Mouse (Mus musculus) right cerebral cortex, postnatal 25 days (tissue): ENCODE data around the gene Abraxas2.

Experiments
- DNase-seq: peaks from one replicate; pipeline ENCODE4 v3.0.0; 2022

The Abraxas2 gene

GRCm38 (mm10) chr7:132859042-132859958 lies at the start of gene Abraxas2:
Gene Abraxas2, plus strand, starts transcription at chr7:132859225.
- peak; percentile 90 for DNase-seq

- DNase-seq: peak; percentile 4
Measured at GRCm38 (mm10) chr7:132809721-132810120, 49.3 kb upstream of the Abraxas2 start.

- peak; percentile 69 for DNase-seq
Measured at GRCm38 (mm10) chr7:132810368-132810767, 48.7 kb upstream of the Abraxas2 start.

- DNase-seq: peak; percentile 85
Measured at GRCm38 (mm10) chr7:132810879-132811278, 48.1 kb upstream of the Abraxas2 start.

- no peak for DNase-seq
Measured at GRCm38 (mm10) chr7:132811716-132812618, 47.1 kb upstream of the Abraxas2 start.

DNA sequence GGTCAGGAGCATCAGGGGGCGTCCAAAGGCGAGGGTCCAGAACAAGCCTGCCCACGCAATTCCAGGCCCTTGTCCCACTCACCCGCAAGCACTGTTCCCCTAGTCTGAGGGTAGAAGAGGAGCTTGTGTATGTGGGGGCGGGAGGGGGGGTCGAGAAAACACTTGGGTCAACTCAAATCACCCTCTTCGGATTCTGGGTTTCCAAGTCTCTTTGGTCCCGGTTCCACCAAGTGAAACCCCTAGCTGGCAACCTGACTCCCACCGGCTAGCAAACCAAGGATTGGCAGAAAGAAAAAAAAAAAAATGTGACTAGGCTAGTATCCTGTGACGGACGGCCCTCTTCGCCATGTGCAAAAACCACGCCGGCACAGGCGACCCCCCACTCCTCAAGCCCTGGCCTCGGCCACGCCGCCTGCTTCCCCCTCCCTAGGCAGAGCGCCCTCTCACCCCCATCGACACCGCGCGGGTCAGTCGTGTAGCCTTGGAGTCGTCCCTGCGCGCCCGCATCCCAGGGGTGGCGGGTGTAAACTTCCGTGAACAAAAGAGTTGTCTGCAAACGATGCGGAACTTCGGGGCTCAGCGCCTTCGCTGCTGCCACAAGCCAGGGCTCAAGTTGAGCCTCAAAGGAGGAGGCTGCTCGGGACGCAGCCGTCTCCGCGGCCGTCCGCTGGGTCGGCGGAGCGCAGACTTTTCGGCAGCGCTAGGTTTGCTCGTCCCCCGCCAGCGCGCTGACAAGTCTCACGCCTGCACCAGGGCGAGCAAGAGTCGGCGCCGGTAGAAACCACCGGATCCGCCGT lies 46.2 kb upstream of the Abraxas2 start:
- peak; percentile 58 for DNase-seq

DNA sequence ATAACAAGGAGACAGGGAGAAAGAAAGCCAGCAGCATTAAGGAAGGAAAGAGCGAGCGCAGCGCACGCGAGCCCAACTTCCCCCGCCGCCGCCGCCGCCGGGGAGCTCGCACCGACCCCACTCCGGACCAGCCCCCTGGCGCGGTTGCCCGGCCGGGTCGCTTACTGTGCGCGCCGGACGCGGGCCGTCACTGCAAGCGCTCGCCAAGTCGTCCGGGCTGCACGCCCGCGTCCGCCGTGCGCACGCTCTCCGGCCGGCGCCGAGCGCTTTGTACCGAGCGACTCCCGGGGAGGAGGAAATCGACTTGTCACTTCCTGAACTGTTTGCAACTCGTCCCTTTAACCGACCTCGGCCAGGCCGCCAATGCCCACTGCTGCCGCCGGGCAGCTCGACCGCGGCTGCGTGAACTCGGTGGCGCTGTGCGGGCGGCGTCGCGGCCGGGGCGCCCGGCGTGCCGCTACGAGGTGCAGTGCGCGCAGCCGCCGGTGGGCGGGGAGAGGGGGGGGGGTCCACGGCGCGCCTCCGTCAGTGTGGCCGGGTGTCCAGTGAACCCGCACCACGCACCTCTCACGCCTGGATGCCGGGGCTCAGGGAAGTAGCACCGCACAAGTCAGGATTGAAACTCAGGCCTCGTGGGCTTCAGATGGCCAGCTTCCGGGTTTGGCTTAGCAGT lies 45.5 kb upstream of the Abraxas2 start, which contains the start of gene Fam53b:
TSS of gene Fam53b (minus strand) at position 471 of the 673 bp plus-strand sequence.
- peak; percentile 82 for DNase-seq

GRCm38 (mm10) chr7:132814089-132814450 lies 45.0 kb upstream of the Abraxas2 start:
- DNase-seq: no peak

DNA sequence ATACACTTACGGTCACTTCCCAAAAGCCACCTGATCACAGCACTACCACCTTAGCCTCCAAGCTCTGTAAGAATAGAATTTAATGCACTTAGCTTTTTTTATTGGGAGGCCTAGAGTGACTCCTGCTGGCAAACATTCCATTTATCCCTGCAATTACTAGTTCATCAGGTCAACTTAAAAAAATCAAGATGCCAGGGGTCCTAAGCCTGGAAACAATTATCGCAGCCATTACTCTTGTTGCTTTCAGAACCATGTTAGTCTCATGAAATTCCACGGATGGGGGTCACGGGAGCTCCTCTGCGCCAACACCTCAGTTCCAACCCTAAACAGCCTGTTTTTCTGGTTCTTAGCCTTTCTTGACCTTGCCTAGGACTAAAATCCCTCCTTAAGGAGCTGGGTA lies 43.9 kb upstream of the Abraxas2 start:
- no peak for DNase-seq

DNA sequence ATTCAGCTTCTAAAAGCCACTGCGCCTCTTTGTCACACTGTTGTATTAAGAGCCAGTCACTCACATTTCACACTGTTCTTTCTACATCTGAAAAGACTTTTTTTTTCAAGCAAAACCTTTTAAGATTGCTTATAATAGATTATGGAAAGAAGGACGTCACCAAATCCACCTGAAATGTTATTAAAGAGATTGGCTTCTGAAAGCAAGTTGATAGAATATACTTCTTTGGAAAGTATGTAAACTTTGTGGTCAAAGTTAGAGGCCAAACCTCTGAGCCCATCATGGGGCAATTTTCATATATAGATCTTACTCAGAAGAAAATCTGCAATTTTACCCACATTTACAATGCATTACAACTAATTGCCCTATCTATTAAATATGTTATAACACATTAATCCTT lies 42.5 kb upstream of the Abraxas2 start:
- DNase-seq: no peak

DNA sequence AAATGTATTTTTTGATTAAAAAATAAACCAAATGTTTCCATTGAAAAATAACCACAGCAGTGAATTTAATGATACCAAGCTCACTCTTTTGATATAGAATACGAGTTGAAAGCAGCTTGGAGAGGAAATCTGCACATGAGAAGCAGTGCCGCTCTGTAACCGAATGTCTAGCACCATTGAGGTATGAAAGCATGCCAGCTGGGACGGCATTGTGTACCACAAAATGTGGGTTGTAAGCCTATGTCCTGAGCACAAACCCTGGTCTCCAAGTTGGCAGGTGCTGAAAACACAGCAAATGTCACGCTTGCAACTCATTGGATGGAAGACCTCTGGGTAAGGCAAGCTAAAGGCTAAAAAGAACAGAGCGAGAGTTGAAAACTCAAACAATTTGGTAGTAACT lies 42.0 kb upstream of the Abraxas2 start:
- no peak for DNase-seq

GRCm38 (mm10) chr7:132820692-132821091 lies 38.3 kb upstream of the Abraxas2 start:
- no peak for DNase-seq

DNA sequence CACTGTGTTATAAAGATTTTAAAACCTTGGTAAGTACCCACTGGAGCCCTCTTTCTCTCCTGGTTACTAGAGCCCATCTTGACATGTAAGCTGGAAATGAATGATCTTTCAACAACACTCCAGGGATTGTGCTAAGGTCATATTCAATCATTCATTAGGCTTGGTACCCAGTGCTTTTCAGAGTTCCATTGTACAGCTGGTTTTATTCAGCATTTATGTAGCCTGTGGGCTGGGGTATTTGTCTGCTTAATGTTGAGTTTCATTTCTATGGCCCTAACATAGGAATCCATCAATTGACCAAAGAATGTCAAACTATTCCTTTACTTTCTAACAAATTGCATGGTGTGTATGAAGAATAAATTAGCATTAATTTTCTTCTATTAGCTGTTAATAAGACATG lies 35.2 kb upstream of the Abraxas2 start:
- DNase-seq: no peak

GRCm38 (mm10) chr7:132824346-132825022 lies 34.5 kb upstream of the Abraxas2 start:
- no peak for DNase-seq

DNA sequence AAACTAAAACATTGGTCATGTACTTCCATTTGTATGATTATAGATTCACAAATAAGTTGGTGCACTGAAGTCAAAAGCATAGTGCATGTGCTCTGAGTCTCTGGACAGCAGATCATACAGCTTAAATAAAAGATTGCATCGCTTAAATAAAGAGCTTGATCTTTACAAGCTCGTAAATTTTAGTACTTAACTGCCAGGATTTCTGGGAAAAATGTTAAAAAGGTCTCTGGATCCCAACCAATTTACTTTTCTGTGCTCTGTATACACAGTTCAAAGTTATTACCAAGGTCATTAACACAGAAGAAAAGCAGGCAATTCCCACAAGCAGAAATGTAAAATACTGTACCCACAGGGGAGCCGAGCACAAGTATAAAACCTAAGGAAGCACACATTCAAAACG lies 28.1 kb upstream of the Abraxas2 start:
- DNase-seq: no peak

GRCm38 (mm10) chr7:132841287-132841686 lies 17.7 kb upstream of the Abraxas2 start:
- DNase-seq: no peak

DNA sequence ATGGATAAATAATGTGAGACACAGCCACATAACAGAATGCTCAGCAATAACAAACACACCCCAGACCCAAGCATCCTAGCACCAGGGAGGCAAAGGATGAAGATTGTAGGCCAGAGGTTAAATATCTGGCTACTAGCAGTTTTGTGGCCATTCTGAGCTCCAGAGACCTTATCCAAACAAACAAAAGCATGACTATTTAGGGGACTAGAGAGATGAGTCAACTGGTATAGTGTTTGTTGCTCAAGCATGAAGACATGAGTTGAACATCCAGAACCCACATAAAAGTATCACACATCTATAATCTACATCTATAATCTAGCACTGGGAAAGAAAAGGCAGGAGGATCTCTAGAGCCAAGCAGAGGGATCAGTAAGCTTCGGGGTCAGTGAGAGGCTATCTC lies 16.6 kb upstream of the Abraxas2 start:
- DNase-seq: no peak

DNA sequence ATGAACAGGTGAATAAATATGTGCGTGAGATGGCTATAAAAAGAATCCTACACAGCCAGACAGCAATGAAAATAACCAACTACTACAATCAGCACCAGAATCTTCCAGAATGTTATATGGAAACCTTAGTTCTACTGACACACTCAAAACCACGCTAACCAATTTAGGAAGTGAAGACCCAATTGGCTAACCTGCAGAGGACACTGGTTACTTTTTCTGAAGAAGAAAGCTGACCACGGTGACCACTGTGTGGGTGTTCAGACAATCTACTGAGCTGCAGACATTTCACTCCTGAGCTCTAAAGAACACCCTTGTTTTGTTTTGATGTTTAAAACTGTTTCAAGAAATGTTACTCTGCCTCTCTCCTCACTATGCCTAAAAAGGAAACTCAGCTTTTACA lies 15.9 kb upstream of the Abraxas2 start:
- DNase-seq: no peak

- DNase-seq: peak; percentile 86
Measured at GRCm38 (mm10) chr7:132852173-132852844, 6.7 kb upstream of the Abraxas2 start, which contains the start of gene Eef1akmt2. Gene Eef1akmt2, minus strand, starts transcription at chr7:132852673.

DNA sequence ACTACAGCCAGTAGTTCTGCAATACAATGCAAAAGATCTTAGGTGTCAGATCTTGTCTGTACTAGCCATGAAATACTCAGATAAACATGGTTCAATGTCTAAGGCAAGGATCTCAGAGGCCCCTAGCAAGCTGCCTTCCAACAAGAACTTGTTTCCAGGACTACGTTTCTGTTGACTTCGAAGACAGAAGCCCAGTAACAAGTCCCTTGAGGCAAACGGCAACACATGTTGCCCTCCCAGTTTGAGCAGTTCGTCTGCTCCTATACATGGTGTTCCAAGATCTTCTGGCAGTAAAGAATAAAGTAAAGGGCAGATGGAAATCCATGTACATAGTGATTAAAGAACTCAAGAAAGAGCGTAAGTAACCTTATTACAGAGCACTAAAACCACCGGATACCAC lies 5.7 kb upstream of the Abraxas2 start:
- no peak for DNase-seq

GRCm38 (mm10) chr7:132853946-132854345 lies 5.1 kb upstream of the Abraxas2 start:
- DNase-seq: no peak
